Mouse (Mus musculus): ENCODE measurements around the gene Fam102a.
A peak's percentile ranks its signal among the peaks of the same experiment; 100 is the strongest.
"Not testable (repeated sequence)": the region's sequence is repeated elsewhere in the genome, so short reads cannot be mapped to it uniquely, and the experiment has no call there.

Gene Fam102a

GRCm38 (mm10) chr2:32534733-32535471 lies at the start of gene Fam102a:
Gene Fam102a (plus strand): TSS chr2:32535332.
- DNase-seq (ENCODE audit: low read depth) = peak; percentile 91

- no peak for DNase-seq (ENCODE audit: low read depth)
Measured at GRCm38 (mm10) chr2:32485751-32486150, 49.4 kb upstream of the Fam102a start.

GRCm38 (mm10) chr2:32486155-32486554 lies 49.0 kb upstream of the Fam102a start:
- DNase-seq (ENCODE audit: low read depth) = no peak

- peak; percentile 88 for DNase-seq (ENCODE audit: low read depth)
Measured at GRCm38 (mm10) chr2:32487124-32487623, 48.0 kb upstream of the Fam102a start.

DNA sequence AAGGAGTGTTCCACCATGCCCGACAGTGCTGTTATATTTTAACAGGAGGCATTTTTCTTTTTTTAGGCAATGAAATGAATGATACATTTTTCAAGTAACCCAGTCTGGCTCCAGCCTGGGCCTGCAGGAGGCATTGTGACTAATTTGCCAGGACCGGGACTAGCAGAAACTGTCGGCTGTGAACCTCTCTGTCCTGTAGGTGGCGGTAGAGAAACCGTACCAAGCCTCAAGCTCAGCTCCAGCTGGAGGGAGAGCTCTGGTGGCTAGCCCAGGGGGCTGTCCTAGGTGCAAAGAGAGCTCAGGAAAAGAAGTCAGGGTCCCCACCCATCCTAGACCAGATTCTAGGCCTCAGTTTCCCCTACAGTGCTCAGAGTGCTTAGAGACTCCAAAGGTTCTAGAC lies 46.5 kb upstream of the Fam102a start:
- DNase-seq (ENCODE audit: low read depth) = peak; percentile 88

- DNase-seq (ENCODE audit: low read depth) = not testable (repeated sequence)
Measured at GRCm38 (mm10) chr2:32490730-32491129, 44.4 kb upstream of the Fam102a start.

- no peak for DNase-seq (ENCODE audit: low read depth)
Measured at GRCm38 (mm10) chr2:32492661-32493060, 42.5 kb upstream of the Fam102a start.

- DNase-seq (ENCODE audit: low read depth) = no peak
Measured at GRCm38 (mm10) chr2:32493301-32493701, 41.8 kb upstream of the Fam102a start.

GRCm38 (mm10) chr2:32494522-32494921 lies 40.6 kb upstream of the Fam102a start:
- no peak for DNase-seq (ENCODE audit: low read depth)

- DNase-seq (ENCODE audit: low read depth) = peak; percentile 63
Measured at GRCm38 (mm10) chr2:32495185-32495726, 39.9 kb upstream of the Fam102a start.

GRCm38 (mm10) chr2:32496190-32496589 lies 38.9 kb upstream of the Fam102a start:
- DNase-seq (ENCODE audit: low read depth) = no peak

GRCm38 (mm10) chr2:32499365-32499764 lies 35.8 kb upstream of the Fam102a start:
- no peak for DNase-seq (ENCODE audit: low read depth)

DNA sequence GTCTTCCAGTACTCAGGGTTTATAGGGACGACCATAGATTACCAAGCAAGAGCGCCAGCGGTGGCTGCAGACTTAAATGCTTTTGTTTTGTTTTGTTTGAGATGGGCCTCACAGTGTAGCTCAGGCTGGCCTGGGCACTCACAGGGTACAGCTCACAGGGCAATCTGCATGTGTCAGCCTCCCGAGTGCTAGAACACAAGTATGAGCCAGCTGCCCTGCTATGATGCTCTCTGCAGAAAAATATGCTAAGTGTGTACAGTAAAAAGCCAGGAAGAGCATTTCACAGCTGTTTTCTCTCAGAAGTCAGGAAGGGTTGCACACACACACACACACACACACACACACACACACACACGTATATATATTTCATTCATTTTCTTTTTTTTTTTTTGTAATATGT lies 34.7 kb upstream of the Fam102a start:
- DNase-seq (ENCODE audit: low read depth) = no peak

DNA sequence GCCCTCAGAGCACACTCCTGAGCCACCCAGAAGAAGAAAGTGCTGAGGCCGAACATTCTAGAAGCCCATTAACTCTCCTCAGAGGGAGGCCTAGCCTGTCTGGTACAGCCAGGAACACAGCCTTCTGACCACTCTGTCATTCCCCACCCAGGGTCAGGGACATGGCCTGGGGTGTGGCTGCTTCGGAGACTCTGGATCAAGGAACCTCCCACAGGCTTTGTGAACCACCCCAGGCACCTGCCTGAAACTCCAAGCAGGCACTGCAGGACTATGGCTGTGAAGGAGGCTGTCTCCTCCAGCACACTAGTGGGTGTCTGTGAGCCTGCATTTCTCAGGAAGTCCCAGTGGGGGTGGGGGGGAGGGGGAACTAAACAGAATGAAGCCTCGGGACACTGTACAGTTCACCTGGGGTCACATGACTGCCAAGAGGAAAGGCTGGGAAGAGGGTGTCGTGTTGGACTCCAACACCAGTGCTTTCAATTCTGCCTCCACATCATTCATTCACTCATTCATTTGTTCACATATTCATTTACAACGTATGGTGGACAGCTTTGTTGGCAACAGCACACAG lies 33.3 kb upstream of the Fam102a start:
- no peak for DNase-seq (ENCODE audit: low read depth)

GRCm38 (mm10) chr2:32502843-32503242 lies 32.3 kb upstream of the Fam102a start:
- DNase-seq (ENCODE audit: low read depth) = no peak

DNA sequence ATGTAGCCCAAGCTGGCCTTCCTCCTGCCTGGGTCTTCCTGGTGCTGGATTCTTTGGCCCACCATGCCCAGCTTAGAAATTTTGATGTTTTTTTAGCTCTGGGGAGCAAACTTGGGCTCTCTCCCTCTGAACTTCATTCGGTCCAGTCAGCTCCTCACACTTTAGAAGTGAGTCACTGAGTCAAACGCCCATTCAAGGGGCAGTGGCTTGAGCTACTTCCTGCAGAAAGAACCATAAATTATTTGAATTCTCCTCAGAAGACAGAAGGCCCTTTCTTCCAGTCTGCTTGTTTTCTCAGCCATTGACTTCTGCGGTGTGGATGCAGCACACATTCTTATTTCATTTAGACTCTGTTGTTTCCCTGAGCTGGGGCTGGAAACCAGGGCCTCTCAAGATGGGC lies 31.5 kb upstream of the Fam102a start:
- DNase-seq (ENCODE audit: low read depth) = no peak

DNA sequence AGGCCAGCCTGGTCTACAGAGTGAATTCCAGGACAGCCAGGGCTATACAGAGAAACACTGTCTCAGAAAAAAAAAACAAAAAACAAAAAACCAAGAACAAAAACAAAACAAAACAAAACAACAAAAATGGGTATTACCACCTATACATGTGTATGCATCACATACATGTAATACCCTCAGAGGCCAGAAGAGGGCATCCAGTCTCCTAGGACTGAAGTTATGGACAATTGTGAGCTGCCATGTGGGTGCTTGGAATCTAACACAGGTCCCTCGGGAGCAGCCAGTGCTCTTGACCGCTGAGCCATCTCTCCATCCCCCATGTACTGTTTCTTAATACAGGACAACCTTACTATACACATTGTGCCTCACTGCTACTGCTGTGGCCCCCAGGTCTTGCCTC lies 29.6 kb upstream of the Fam102a start:
- no peak for DNase-seq (ENCODE audit: low read depth)

GRCm38 (mm10) chr2:32506673-32507668 lies 28.2 kb upstream of the Fam102a start:
- no peak for DNase-seq (ENCODE audit: low read depth)

- no peak for DNase-seq (ENCODE audit: low read depth)
Measured at GRCm38 (mm10) chr2:32507906-32508305, 27.2 kb upstream of the Fam102a start.

- no peak for DNase-seq (ENCODE audit: low read depth)
Measured at GRCm38 (mm10) chr2:32509287-32509686, 25.8 kb upstream of the Fam102a start.

- no peak for DNase-seq (ENCODE audit: low read depth)
Measured at GRCm38 (mm10) chr2:32509896-32510295, 25.2 kb upstream of the Fam102a start.

GRCm38 (mm10) chr2:32512592-32512991 lies 22.5 kb upstream of the Fam102a start:
- no peak for DNase-seq (ENCODE audit: low read depth)
